ENCODE assay signal across 9 mouse cellular contexts in the genomic region with DNA sequence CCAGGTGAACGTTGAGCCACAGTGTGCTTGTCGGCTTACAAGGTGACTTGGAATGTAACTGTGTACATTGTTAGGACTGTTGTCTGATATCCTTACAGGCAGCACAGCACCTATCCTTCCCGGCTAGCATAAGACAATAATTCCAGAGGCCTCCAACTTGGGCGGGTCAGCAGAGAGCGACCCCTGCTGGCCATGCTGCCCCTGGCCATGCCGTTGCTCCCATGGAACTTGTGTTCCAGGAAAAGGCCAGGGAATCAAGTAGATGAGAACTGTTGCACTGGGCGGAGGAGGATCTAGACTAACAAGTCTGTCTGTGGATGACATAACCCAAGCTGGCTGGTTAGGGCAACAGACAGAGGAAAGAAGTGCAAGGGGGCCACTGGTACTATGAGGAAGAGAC. TPM values are rescaled to one million over a fixed set of nuclear protein-coding genes. Genes with fewer than 3 reads are reported as not detected.
DNase-seq lines count a peak whose midpoint lies in the region; ATAC-seq and TF ChIP-seq lines count a peak whose summit lies in the region.
"Had no signal": no experiment of that assay in that cellular context is flagged by ENCODE, and none has a peak within 500 bp of the region (broad histone marks: within the 10 kb centered on the region; RNA-seq: fewer than 3 reads in every experiment).

No protein-coding gene starts in this region.

- WGBS in hindbrain, embryonic 15.5 days, result 34% methylated on average over 7 of the region's 7 CpGs
- WGBS in lung, adult 2 months, result 21% methylated on average over 7 of the region's 7 CpGs

- H3K4me3 ChIP-seq in hindbrain, embryonic 15.5 days, result no peak overlapping the region
- H3K4me3 ChIP-seq in lung, adult 2 months (replicated peaks; ENCODE audit: extremely low read depth, low read depth, low read length), result no peak overlapping the region
- H3K4me3 ChIP-seq: midbrain, embryonic 12.5 days had no signal

- no peak for TF ChIP-seq POLR2A in lung, adult 2 months (IDR thresholded peaks at IDR 0.05; ENCODE audit: borderline replicate concordance, extremely low read depth, low read depth, low read length)

- H3K36me3 ChIP-seq in hindbrain, embryonic 15.5 days, result no peaks in the 10 kb centered on the region
- H3K36me3 ChIP-seq: midbrain, embryonic 12.5 days had no signal

- no peak overlapping the region for H3K4me2 ChIP-seq in hindbrain, embryonic 15.5 days
- H3K4me2 ChIP-seq: midbrain, embryonic 12.5 days had no signal

- peak; percentile 78 for TF ChIP-seq CTCF in lung, adult 2 months (IDR thresholded peaks at IDR 0.05; ENCODE audit: insufficient read depth, low read length)

- 0 out of 2 replicates have a peak, but pooled peaks have one; percentile 45 for ATAC-seq in erythroblast, adult 5-6 weeks (replicated peaks; ENCODE audit: low FRiP score, poor library complexity, severe bottlenecking)
- peak; percentile 43 for ATAC-seq in hindbrain, embryonic 15.5 days (ENCODE audit: low FRiP score, low read depth)

- DNase-seq in ovary, adult 18-20 months (ENCODE audit: low spot score), result peak; percentile 15
- DNase-seq in ovary, postnatal 10 days (ENCODE audit: low spot score), result no peak
- DNase-seq in adrenal gland, postnatal 36 days, result peak; percentile 66 to 73
- peak; percentile 62 for DNase-seq in lung, adult 2 months
- DNase-seq in retina, embryonic 14.5 days (ENCODE audit: low spot score), result peak; percentile 81
- DNase-seq in thymus, postnatal 14 days, result no peak

- no peaks in the 10 kb centered on the region for H3K9me3 ChIP-seq in hindbrain, embryonic 15.5 days
- H3K9me3 ChIP-seq: midbrain, embryonic 12.5 days had no signal

- H3K4me1 ChIP-seq in hindbrain, embryonic 15.5 days (replicated peaks), result peaks cover 39% of the 10 kb centered on the region
- H3K4me1 ChIP-seq in lung, adult 2 months (ENCODE audit: control insufficient read depth, insufficient read depth, low read length), result peaks cover 23% of the 10 kb centered on the region

- H3K27me3 ChIP-seq in hindbrain, embryonic 15.5 days, result no peaks in the 10 kb centered on the region
- H3K27me3 ChIP-seq: midbrain, embryonic 12.5 days had no signal

- H3K9ac ChIP-seq in hindbrain, embryonic 15.5 days, result no peak overlapping the region
- H3K9ac ChIP-seq: midbrain, embryonic 12.5 days had no signal

- H3K27ac ChIP-seq in hindbrain, embryonic 15.5 days (replicated peaks), result no peak overlapping the region
- H3K27ac ChIP-seq: midbrain, embryonic 12.5 days had no signal

RNA-seq across cellular contexts. Expression of a gene that starts 19.6 kb away (rescaled TPM):
- 10 to 100 TPM; 40.2 to 42.0 TPM for total RNA-seq in adrenal gland, postnatal 36 days (2021)
- total RNA-seq in erythroblast, adult 5-6 weeks (2015; ENCODE audit: low replicate concordance), result 3.8 TPM in 2 replicates
- total RNA-seq in erythroblast, adult 5-6 weeks (2017; ENCODE audit: low replicate concordance), result 3.3 and 4.2 TPM in 2 replicates
- polyA plus RNA-seq in hindbrain, embryonic 15.5 days (2015; fragmentation: Nextera tagmentation; extraction: Ambion mirVana), result 8.1 and 8.3 TPM in 2 replicates
- polyA plus RNA-seq in lung, adult 2 months (2012; rRNA removed), result 76.0 and 99.4 TPM in 2 replicates

Comparison
In these comparisons a context has a peak if more than half of its experiments do, and no peak if none do; other contexts are left out.
1. DNase-seq: peak in ovary, adult 18-20 months (single experiment), adrenal gland, postnatal 36 days (2 of 2), lung, adult 2 months (single experiment) and retina, embryonic 14.5 days (single experiment); none in ovary, postnatal 10 days (single experiment) and thymus, postnatal 14 days (single experiment).
2. RNA of a gene that starts 19.6 kb away (total RNA-seq): 40.2 to 42.0 TPM in adrenal gland, postnatal 36 days; 3.3 to 4.2 TPM in erythroblast, adult 5-6 weeks; every median in the first group is over 4 times any median in the second.